Mouse (Mus musculus): Measurements from ENCODE around the gene Hoxb2. TPM values are rescaled to one million over a fixed set of nuclear protein-coding genes. Genes with fewer than 3 reads are reported as not detected.
A peak's percentile ranks its signal among the peaks of the same experiment; 100 is the strongest.

Gene Hoxb2
- 20.3 and 21.0 TPM in 2 replicates for polyA plus RNA-seq (2015; fragmentation: Nextera tagmentation; extraction: Ambion mirVana)

DNA sequence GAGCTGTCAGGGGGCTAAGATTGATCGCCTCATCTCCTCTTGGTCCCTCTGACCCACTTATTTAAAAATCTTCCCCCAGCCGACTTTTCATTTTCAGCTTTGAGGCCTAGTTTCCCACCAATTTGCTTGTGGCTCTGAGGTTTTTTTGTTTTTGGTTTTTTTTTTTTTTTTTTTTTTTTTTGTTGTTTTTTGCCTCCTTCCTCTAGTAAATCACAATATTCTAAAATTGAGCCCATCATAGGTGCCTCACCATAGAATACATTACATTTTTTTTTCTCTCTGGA, at the start of gene Hoxb2:
TSS of gene Hoxb2 (plus strand) at position 185 of the 284 bp plus-strand sequence.
- peak within 1 kb of the TSS; percentile 72 for H3K4me2 ChIP-seq
- H3K9me3 ChIP-seq: no peaks in the 10 kb centered on the region
- peaks cover 17% of the 10 kb centered on the region for H3K27me3 ChIP-seq (replicated peaks)
- H3K27ac ChIP-seq: peak within 1 kb of the TSS; percentile 98
- H3K36me3 ChIP-seq: no peaks in the 10 kb centered on the region
- H3K4me1 ChIP-seq: peaks cover 39% of the 10 kb centered on the region
- no peak for ATAC-seq (ENCODE audit: insufficient read depth, low FRiP score, low read depth)
- peak within 1 kb of the TSS; percentile 56; the same call in 1 of the 2 replicates for H3K4me3 ChIP-seq (replicated peaks)
- H3K9ac ChIP-seq: no peak within 1 kb of the TSS
- WGBS: 14% methylated on average over 2 of the region's 2 CpGs

DNA sequence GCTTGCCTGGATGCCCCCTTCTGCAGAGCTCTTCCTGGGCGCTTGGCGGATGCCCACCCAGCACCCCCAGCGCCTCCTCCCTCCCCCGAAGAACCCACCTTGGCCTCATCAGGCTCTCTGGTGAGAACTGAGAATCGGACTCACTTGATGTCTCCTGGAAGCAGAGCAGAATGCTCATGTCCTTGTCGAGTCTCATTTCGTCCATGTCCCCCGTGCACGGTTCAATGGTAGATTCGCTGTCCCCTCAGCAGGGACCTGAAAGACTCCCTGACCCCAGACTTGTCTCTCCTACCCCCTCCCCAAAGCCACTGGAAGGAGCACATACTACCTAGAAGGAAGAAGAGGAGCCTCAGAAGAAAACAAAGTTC, 49.3 kb upstream of the Hoxb2 start:
- no peak overlapping the region for H3K9ac ChIP-seq
- no peak for ATAC-seq (ENCODE audit: insufficient read depth, low FRiP score, low read depth)
- H3K4me1 ChIP-seq: peaks cover 16% of the 10 kb centered on the region; the same call in 1 of the 2 replicates
- H3K9me3 ChIP-seq: no peaks in the 10 kb centered on the region
- H3K4me2 ChIP-seq: peak overlapping the region; percentile 67
- peaks cover 66% of the 10 kb centered on the region for H3K27me3 ChIP-seq (replicated peaks)
- WGBS: 20% methylated on average over 10 of the region's 10 CpGs
- H3K27ac ChIP-seq: peak overlapping the region; percentile 44; the same call in 1 of the 2 replicates
- H3K36me3 ChIP-seq: no peaks in the 10 kb centered on the region
- H3K4me3 ChIP-seq (replicated peaks): peak overlapping the region; percentile 53

DNA sequence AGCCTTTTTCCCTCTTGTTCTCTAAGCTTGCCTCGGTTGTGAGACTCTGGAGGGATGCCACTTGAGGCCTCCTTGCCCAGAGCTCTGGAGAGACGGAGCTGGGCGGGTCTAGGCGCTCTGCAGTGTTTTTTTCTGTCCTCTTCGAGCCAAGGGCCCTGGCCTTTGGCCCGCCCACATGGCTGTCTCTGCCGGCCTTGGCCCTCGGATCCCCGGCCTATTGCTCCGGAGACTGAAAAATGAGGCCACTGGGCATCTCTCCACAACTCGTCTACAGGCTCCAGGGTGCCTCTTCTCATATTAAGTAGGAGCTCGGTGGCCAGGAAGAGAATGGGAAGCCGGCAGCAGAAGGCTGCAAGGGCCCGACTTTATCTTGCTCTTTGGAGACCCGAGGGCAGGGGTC, 48.5 kb upstream of the Hoxb2 start:
- no peak for ATAC-seq (ENCODE audit: insufficient read depth, low FRiP score, low read depth)
- WGBS: 10% methylated on average over 15 of the region's 15 CpGs
- Histone ChIP-seq H3K9ac (peak overlapping the region; percentile 20; the same call in 1 of the 2 replicates), H3K27me3 (replicated peaks) (peaks cover 65% of the 10 kb centered on the region), H3K4me3 (replicated peaks) (peak overlapping the region; percentile 41; the same call in 1 of the 2 replicates), H3K4me2 (peak overlapping the region; percentile 62), H3K36me3 (no peaks in the 10 kb centered on the region), H3K9me3 (no peaks in the 10 kb centered on the region), H3K4me1 (peaks cover 16% of the 10 kb centered on the region; the same call in 1 of the 2 replicates), H3K27ac (peak overlapping the region; percentile 71)

DNA sequence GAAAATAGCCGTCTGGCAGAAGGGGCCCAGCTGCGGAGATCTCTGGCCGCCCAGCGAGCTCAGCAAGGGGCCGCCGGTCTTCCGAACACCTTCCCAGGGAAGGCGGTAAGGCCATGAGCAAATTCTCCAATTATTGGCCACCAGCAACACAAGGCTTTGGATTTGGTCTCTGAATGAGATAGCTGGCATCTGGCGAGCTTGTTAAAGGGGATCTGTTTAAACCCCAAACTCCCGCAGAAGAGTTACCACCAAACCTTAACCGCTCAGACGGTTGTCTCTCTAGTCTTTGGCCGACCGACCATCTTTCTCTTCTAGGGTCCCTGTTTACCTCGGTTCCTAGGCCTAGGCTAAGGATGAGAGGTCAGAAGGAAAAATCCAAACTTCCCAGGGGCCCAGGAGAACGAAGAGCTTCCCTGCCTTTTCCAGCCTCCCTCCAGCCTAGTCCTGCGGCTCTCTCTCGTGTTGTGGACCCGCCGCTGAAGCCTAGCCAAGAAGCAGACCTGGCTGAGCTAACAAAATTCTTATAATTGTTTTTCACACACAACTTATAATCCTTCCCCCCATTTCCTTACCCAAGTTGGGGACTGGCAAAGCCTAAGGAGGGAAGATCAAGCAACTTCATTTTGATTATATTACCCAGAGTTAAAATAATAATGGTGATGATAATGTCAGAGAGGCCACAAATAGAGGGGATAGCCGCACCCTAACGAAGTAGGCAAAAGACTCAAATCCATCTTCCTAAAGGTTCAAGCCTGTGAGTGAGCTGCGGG, 47.8 kb upstream of the Hoxb2 start:
- 22% methylated on average over 23 of the region's 23 CpGs for WGBS

DNA sequence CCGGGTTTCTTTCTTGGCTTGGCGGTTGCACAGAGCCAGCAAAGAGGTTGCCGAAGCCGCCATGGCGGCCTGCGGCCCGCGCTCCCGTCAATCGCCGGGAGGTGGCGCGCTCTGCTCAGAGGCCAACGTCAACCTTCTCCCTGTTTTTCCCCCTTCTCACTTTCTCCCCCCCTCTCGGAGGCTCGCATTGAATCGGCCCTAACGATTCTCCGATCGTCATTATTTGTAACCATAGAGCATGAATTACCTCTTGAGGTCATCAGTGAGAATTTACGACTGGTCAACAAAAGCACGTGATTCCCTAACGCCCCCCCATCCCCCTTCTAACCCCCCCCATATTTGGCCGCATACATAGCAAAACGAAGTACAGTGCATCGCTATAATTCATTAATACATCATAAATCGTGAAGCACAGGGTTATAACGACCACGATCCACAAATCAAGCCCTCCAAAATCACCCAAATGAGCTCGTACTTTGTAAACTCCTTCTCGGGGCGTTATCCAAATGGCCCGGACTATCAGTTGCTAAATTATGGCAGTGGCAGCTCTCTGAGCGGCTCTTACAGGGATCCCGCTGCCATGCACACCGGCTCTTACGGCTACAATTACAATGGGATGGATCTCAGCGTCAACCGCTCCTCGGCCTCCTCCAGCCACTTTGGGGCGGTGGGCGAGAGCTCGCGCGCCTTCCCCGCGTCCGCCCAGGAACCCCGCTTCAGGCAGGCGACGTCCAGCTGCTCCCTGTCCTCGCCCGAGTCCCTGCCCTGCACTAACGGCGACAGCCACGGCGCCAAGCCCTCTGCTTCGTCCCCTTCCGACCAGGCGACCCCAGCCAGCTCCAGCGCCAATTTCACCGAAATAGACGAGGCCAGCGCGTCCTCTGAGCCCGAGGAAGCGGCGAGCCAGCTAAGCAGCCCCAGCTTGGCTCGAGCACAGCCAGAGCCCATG, 46.9 kb upstream of the Hoxb2 start, which contains the start of gene Hoxb5:
TSS of gene Hoxb5 (plus strand) at position 186 of the 949 bp plus-strand sequence.
- Histone ChIP-seq H3K36me3 (no peaks in the 10 kb centered on the region), H3K27ac (peak within 1 kb of the TSS; percentile 78), H3K27me3 (replicated peaks) (peaks cover 51% of the 10 kb centered on the region), H3K9ac (peak within 1 kb of the TSS; percentile 47), H3K4me2 (peak within 1 kb of the TSS; percentile 62), H3K4me3 (replicated peaks) (peak within 1 kb of the TSS; percentile 41), H3K4me1 (peaks cover 16% of the 10 kb centered on the region; the same call in 1 of the 2 replicates), H3K9me3 (no peaks in the 10 kb centered on the region)
- WGBS: 2% methylated on average over 69 of the region's 69 CpGs
- peak; percentile 54 for ATAC-seq (ENCODE audit: insufficient read depth, low FRiP score, low read depth)

More for the DNA sequence above, 47.8 kb upstream of the Hoxb2 start:
- Histone ChIP-seq H3K27me3 (replicated peaks) (peaks cover 57% of the 10 kb centered on the region), H3K4me1 (peaks cover 16% of the 10 kb centered on the region; the same call in 1 of the 2 replicates), H3K4me2 (peak overlapping the region; percentile 62), H3K9ac (no peak overlapping the region), H3K9me3 (no peaks in the 10 kb centered on the region), H3K27ac (peak overlapping the region; percentile 71), H3K36me3 (no peaks in the 10 kb centered on the region), H3K4me3 (replicated peaks) (peak overlapping the region; percentile 41; the same call in 1 of the 2 replicates)
- ATAC-seq (ENCODE audit: insufficient read depth, low FRiP score, low read depth): no peak

DNA sequence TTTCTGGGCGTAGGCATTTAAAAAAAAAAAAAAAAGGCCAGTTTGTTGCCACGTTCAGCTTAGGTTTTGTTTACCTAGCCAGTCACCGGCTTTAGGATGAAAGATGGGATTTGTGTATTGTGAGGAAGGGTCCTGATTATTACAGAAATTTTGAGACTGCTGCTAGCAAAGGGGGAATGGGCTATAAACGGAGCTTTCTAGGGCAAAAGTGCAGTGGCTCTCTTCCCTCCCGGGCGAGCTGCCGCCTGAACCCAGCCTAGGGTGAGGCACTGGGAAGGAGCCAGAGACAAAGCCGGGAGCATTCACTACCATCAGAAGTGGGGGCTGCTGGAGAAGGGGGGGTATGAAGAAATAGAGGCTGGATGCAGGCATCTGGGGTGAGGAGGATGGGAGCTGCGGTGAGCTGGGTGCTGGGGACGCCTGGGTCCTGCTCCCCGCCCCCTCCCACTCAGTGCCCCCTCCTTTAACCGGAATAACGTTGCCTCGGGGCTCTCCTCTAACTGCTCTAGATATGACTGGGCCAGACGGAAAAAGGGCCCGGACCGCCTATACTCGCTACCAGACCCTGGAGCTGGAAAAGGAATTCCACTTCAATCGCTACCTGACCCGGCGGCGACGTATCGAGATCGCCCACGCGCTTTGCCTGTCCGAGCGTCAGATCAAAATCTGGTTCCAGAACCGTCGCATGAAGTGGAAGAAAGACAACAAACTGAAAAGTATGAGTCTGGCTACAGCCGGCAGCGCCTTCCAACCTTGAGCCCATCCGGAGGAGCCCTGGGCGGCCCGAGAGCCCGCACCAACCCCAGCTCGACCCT, 45.7 kb upstream of the Hoxb2 start:
- H3K4me1 ChIP-seq: peaks cover 20% of the 10 kb centered on the region; the same call in 1 of the 2 replicates
- H3K4me2 ChIP-seq: peak overlapping the region; percentile 62
- peak overlapping the region; percentile 41 for H3K4me3 ChIP-seq (replicated peaks)
- no peaks in the 10 kb centered on the region for H3K9me3 ChIP-seq
- H3K27ac ChIP-seq: peak overlapping the region; percentile 78
- WGBS: 5% methylated on average over 38 of the region's 38 CpGs
- H3K36me3 ChIP-seq: no peaks in the 10 kb centered on the region
- no peak for ATAC-seq (ENCODE audit: insufficient read depth, low FRiP score, low read depth)
- peak overlapping the region; percentile 17; the same call in 1 of the 2 replicates for H3K9ac ChIP-seq
- peaks cover 43% of the 10 kb centered on the region for H3K27me3 ChIP-seq (replicated peaks)

DNA sequence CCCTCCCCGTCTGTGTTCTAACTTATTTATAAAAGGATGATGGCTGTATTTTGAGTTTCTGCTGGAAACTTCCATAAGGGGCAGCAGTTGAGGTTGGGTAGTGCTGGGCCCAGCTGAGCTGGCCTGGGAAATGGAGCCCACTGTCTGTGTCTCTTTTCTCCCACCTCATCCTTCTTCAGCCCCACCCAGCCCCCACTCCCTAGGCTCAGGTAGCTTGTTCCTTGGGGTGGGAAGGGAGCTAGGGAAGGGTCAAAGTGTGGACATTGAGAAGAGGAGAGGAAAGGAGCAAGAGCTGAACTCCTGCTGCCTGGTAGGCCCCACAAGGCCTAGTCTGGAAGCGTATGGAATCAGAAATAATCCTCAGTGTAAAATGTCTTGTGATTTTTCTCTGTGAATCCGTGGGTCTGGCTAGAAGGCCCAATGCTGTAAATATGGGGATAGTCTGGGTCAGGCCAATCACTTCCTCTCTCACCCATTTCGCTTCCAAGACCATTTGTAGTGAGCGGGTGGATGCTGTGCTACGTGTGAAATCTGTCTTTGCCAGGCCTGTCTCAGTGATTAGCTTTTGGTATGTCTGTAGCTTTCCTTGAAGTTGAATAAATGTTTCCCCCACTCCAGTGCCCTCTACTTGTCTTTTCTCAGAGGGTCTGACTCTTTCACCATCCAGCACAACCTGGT, 44.7 kb upstream of the Hoxb2 start:
- peak overlapping the region; percentile 41 for H3K4me3 ChIP-seq (replicated peaks)
- no peak overlapping the region for H3K9ac ChIP-seq
- no peak for ATAC-seq (ENCODE audit: insufficient read depth, low FRiP score, low read depth)
- H3K36me3 ChIP-seq: no peaks in the 10 kb centered on the region
- peaks cover 36% of the 10 kb centered on the region for H3K27me3 ChIP-seq (replicated peaks)
- WGBS: 36% methylated on average over 6 of the region's 6 CpGs
- H3K27ac ChIP-seq: peak overlapping the region; percentile 82
- H3K4me1 ChIP-seq: peaks cover 13% of the 10 kb centered on the region; the same call in 1 of the 2 replicates
- H3K4me2 ChIP-seq: peak overlapping the region; percentile 62
- H3K9me3 ChIP-seq: no peaks in the 10 kb centered on the region

DNA sequence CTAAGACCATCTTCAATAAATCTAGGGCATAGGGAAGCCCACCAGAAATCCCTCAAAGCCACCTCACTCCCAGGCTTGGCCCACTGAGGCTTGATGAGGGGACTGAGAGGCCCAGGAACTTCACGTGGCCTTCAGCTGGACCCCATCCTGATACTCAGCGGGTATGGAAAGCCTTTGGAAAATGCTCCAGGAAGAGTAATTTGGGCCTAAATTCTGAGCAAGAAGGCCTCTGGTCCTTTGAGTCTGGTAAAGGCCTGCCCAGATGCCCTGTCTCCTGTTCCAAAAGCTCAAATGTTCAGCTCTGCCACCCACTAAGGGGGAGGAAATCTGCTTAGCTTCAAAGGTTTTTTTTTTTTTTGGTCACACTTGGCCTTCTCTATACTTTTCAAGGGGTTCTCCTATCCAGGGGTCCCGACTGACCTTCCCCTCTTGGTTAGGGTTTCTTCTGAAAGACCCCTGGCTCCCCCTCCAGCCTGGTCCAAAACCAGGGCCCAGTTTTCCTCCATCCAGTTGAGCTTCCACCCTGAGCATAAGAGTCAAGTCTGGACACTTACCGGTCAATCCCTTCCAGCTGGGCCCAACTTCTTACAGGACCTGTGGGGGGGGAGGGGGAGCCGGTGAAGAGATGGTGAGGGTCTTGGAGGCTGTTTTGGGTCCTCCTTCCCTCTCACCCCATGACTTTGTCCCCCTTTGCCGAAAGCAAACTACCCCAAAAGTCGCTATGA, 44.0 kb upstream of the Hoxb2 start:
- H3K9me3 ChIP-seq: no peaks in the 10 kb centered on the region

DNA sequence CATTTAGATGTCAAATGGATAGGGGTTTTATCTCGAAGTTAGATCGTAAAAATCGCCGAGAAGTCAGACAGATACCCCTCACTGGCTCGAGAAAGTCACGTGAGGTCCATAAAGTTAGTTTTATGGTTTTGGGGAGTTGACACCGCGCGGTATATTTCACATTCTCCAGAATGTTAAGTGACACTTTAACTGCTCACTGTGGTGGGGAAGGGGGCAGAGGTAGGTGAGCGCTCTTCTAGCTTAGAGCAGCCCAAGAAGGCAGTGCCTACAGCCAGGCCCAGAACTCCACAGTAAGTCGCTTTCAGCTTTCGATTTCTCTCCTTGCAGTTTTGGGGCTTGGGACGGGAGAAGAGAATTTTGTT, 43.4 kb upstream of the Hoxb2 start:
- peaks cover 35% of the 10 kb centered on the region for H3K27me3 ChIP-seq (replicated peaks)
- H3K4me3 ChIP-seq (replicated peaks): peak overlapping the region; percentile 41
- H3K4me1 ChIP-seq: peaks cover 11% of the 10 kb centered on the region; the same call in 1 of the 2 replicates
- H3K9me3 ChIP-seq: no peaks in the 10 kb centered on the region
- H3K36me3 ChIP-seq: no peaks in the 10 kb centered on the region
- peak overlapping the region; percentile 82 for H3K27ac ChIP-seq
- H3K4me2 ChIP-seq: peak overlapping the region; percentile 62
- WGBS: 18% methylated on average over 13 of the region's 13 CpGs
- no peak overlapping the region for H3K9ac ChIP-seq
- ATAC-seq (ENCODE audit: insufficient read depth, low FRiP score, low read depth): no peak

More for the DNA sequence above, 44.0 kb upstream of the Hoxb2 start:
- peaks cover 37% of the 10 kb centered on the region for H3K27me3 ChIP-seq (replicated peaks)
- no peak overlapping the region for H3K9ac ChIP-seq
- peak overlapping the region; percentile 82 for H3K27ac ChIP-seq
- H3K4me1 ChIP-seq: peaks cover 11% of the 10 kb centered on the region; the same call in 1 of the 2 replicates
- peak overlapping the region; percentile 62 for H3K4me2 ChIP-seq
- WGBS: 31% methylated on average over 7 of the region's 7 CpGs
- no peak for ATAC-seq (ENCODE audit: insufficient read depth, low FRiP score, low read depth)
- peak overlapping the region; percentile 41 for H3K4me3 ChIP-seq (replicated peaks)
- H3K36me3 ChIP-seq: no peaks in the 10 kb centered on the region

DNA sequence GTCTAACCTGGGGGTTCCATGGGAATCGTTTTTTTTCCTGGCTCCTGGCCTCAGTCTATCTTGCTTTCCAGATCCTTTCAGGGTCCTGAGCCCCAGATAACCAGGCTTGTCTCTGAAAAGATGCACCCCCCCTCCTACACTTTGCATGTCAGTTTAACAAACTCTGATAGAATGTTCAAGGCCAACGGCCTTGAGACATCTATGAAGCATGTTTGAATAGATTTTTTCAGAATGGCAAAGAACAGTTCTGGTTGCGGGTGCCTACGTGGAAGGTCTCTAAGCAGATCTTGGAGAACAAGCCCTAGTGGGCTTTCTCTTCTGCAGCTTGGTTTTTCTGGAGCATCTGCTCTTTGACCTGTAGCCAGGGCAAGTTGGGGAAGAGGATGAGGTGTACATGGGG, 41.6 kb upstream of the Hoxb2 start:
- H3K27ac ChIP-seq: peak overlapping the region; percentile 82
- peak overlapping the region; percentile 41; the same call in 1 of the 2 replicates for H3K4me3 ChIP-seq (replicated peaks)
- peak overlapping the region; percentile 62 for H3K4me2 ChIP-seq
- no peak for ATAC-seq (ENCODE audit: insufficient read depth, low FRiP score, low read depth)
- H3K36me3 ChIP-seq: no peaks in the 10 kb centered on the region
- H3K27me3 ChIP-seq (replicated peaks): peaks cover 42% of the 10 kb centered on the region
- WGBS: 23% methylated on average over 4 of the region's 4 CpGs
- peaks cover 15% of the 10 kb centered on the region; the same call in 1 of the 2 replicates for H3K4me1 ChIP-seq
- no peaks in the 10 kb centered on the region for H3K9me3 ChIP-seq
- no peak overlapping the region for H3K9ac ChIP-seq
